Mouse (Mus musculus) ES-Bruce4 (cell line): ENCODE results near the gene Hook2. TPM values are rescaled to one million over a fixed set of nuclear protein-coding genes. Genes with fewer than 3 reads are reported as not detected.

Experiments
- H3K27ac ChIP-seq: 2 replicates; pipeline ENCODE4 v1.5.1; 2012; ENCODE audit warnings: low read length, inconsistent platforms; ENCODE audit not compliant: insufficient read depth
- H3K27me3 ChIP-seq: 2 replicates; pipeline ENCODE4 v1.6.1; 2012; ENCODE audit warnings: mild to moderate bottlenecking, low read length, inconsistent platforms; ENCODE audit not compliant: control insufficient read depth, poor library complexity, insufficient read depth, severe bottlenecking
- H3K36me3 ChIP-seq: 2 replicates; pipeline ENCODE4 v1.6.1; 2012; ENCODE audit warnings: inconsistent platforms, mild to moderate bottlenecking, low read length, moderate library complexity; ENCODE audit not compliant: control insufficient read depth, poor library complexity, insufficient read depth, severe bottlenecking
- H3K4me1 ChIP-seq: one replicate; pipeline ENCODE4 v1.8.1; 2011; ENCODE audit warnings: low read length; ENCODE audit not compliant: control insufficient read depth, insufficient read depth
- H3K4me3 ChIP-seq: 2 replicates; pipeline ENCODE4 v1.5.1; 2011; ENCODE audit warnings: low read depth, mild to moderate bottlenecking, low read length
- H3K9ac ChIP-seq: 2 replicates; pipeline ENCODE4 v1.6.1; 2012; ENCODE audit warnings: low read depth, mild to moderate bottlenecking, inconsistent platforms; ENCODE audit not compliant: poor library complexity, severe bottlenecking
- H3K9me3 ChIP-seq: replicated peaks from 2 replicates; pipeline ENCODE4 v1.6.1; 2012; ENCODE audit warnings: mild to moderate bottlenecking, low read length, inconsistent platforms; ENCODE audit not compliant: control insufficient read depth, poor library complexity, insufficient read depth, severe bottlenecking
- CTCF ChIP-seq: IDR thresholded peaks from one replicate; pipeline ENCODE4 v1.8.1; 2011; ENCODE audit warnings: low read depth, low read length
- EP300 ChIP-seq: IDR thresholded peaks from 2 replicates; pipeline ENCODE4 v1.6.1; 2011; ENCODE audit warnings: low read depth, low read length; ENCODE audit not compliant: insufficient read depth
- POLR2A ChIP-seq: IDR thresholded peaks from one replicate; pipeline ENCODE4 v1.8.1; 2011; ENCODE audit warnings: low read length; ENCODE audit not compliant: insufficient read depth
- polyA plus RNA-seq: library from polyadenylated mRNA; stranded (reverse); fragments of >200 nt; gene quantifications from 2 replicates; pipeline ENCODE4 v1.2.4, GENCODE M21; 2011; ENCODE audit warnings: low read depth; ENCODE audit not compliant: missing spikeins, insufficient read depth, insufficient read length

Hook2 gene
- polyA plus RNA-seq, 1 experiment = 41.5 TPM

GRCm38 (mm10) chr8:84965731-84966291 lies 24.6 kb upstream of the Hook2 start:
- H3K9me3 ChIP-seq = no peaks in the 10 kb centered on the region
- H3K27me3 ChIP-seq = no peaks in the 10 kb centered on the region
- TF ChIP-seq EP300 (no peak), POLR2A (peak; percentile 86)
- H3K9ac ChIP-seq = peak overlapping the region; percentile 80
- H3K4me3 ChIP-seq = peak overlapping the region; percentile 90
- H3K27ac ChIP-seq = peak overlapping the region; percentile 63
- peaks cover 4% of the 10 kb centered on the region for H3K4me1 ChIP-seq
- peaks cover 24% of the 10 kb centered on the region for H3K36me3 ChIP-seq

- Histone ChIP-seq H3K9ac (peak overlapping the region; percentile 45), H3K36me3 (peaks cover 24% of the 10 kb centered on the region), H3K27me3 (no peaks in the 10 kb centered on the region), H3K4me3 (peak overlapping the region; percentile 18), H3K9me3 (no peaks in the 10 kb centered on the region), H3K4me1 (peaks cover 4% of the 10 kb centered on the region), H3K27ac (peak overlapping the region; percentile 90)
- TF ChIP-seq CTCF = no peak
Observed at GRCm38 (mm10) chr8:84966603-84967002, 23.8 kb upstream of the Hook2 start.

GRCm38 (mm10) chr8:84967532-84968304 lies 22.7 kb upstream of the Hook2 start:
- H3K27me3 ChIP-seq = no peaks in the 10 kb centered on the region
- H3K4me3 ChIP-seq = 0 out of 2 replicates have a peak overlapping the region, but pooled peaks have one; percentile 0
- H3K9ac ChIP-seq = no peak overlapping the region; the same call in 1 of the 2 replicates
- H3K36me3 ChIP-seq = peaks cover 19% of the 10 kb centered on the region
- peaks cover 4% of the 10 kb centered on the region for H3K4me1 ChIP-seq
- TF ChIP-seq EP300 (no peak), CTCF (no peak), POLR2A (no peak)
- H3K27ac ChIP-seq = peak overlapping the region; percentile 5
- H3K9me3 ChIP-seq = no peaks in the 10 kb centered on the region

GRCm38 (mm10) chr8:84968650-84969049 lies 21.8 kb upstream of the Hook2 start:
- H3K27ac ChIP-seq = peak overlapping the region; percentile 64
- peak overlapping the region; percentile 82 for H3K9ac ChIP-seq
- peak overlapping the region; percentile 72 for H3K4me3 ChIP-seq
- TF ChIP-seq EP300 (no peak), POLR2A (no peak), CTCF (no peak)
- peaks cover 20% of the 10 kb centered on the region for H3K36me3 ChIP-seq
- no peaks in the 10 kb centered on the region for H3K9me3 ChIP-seq
- H3K27me3 ChIP-seq = no peaks in the 10 kb centered on the region
- peaks cover 4% of the 10 kb centered on the region for H3K4me1 ChIP-seq

- Histone ChIP-seq H3K4me3 (peak within 1 kb of the TSS; percentile 72), H3K27ac (peak within 1 kb of the TSS; percentile 64), H3K36me3 (peaks cover 20% of the 10 kb centered on the region), H3K27me3 (no peaks in the 10 kb centered on the region), H3K9me3 (no peaks in the 10 kb centered on the region), H3K9ac (peak within 1 kb of the TSS; percentile 82), H3K4me1 (peaks cover 4% of the 10 kb centered on the region)
- TF ChIP-seq POLR2A (peak; percentile 89), CTCF (no peak), EP300 (0 out of 2 replicates have a peak, but pooled peaks have one; percentile 25)
Observed at GRCm38 (mm10) chr8:84969241-84970134, 20.9 kb upstream of the Hook2 start, which contains the start of the genes Gm49661, Prdx2 and Rnaseh2a. Gm49661 (minus strand) TSS chr8:84969433. Prdx2 (plus strand) TSS chr8:84969587. Rnaseh2a (minus strand) TSS chr8:84969767.
